Mouse (Mus musculus): ENCODE measurements around the gene Asb17. TPM values are rescaled to one million over a fixed set of nuclear protein-coding genes. Genes with fewer than 3 reads are reported as not detected.

Gene Asb17
- total and polyA plus RNA-seq, 2 experiments from 2014 or later, result 0.18 TPM; not detected in 1

DNA sequence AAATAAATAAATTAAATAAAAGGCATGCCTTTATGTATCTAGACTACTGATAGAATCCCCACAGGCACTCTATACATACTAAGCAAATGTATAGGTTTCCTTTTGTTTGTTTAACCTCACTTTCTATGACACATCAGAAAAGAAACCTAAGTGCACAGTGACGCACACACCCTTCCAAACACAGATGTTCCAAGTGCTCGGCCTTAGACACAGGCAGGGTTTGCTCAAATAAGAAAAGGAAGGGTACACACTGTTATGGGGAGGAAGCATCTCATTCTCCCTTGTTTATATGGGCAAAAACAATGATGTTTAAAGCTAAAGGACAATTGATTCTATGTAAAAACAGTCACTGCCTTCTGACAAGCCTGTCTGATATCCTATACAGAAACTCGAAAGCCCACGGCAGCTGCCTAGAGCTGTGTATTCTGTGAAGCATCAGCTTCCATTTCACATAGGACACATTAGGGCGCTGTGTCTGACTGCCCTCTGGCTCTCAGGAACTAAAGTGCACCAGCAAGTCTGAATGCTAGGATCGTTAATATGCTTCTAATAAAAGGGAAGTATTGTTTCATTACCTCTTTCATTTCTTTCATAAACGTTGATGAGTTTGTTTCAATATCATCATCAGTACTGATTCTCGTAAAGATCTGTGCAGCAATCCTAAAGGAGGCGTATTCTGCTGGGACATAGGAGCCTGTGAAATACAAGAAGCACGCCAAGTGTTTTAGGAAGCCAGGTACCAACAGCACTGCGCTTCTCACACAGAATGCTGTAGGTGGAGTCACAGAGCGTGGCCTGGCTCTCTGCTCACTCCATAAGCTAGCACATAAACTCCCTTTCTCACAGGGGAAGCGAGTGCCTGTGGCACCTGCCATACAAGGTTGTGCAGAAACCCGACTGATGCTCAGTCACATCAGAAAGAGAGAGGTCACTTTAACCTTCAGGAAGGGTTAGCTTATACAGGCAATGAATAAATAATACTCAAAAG, 23.4 kb downstream of the Asb17 start:
- Histone ChIP-seq H3K4me1 (ENCODE audit: control insufficient read depth, insufficient read depth) (no peaks in the 10 kb centered on the region), H3K4me3 (ENCODE audit: low read depth, low read length) (no peak overlapping the region), H3K27me3 (ENCODE audit: control insufficient read depth, insufficient read depth, low read length) (no peaks in the 10 kb centered on the region), H3K9me3 (replicated peaks; ENCODE audit: control insufficient read depth, low read length) (no peaks in the 10 kb centered on the region), H3K27ac (ENCODE audit: low read depth) (no peak overlapping the region), H3K36me3 (replicated peaks; ENCODE audit: control insufficient read depth, insufficient read depth, low read length) (no peaks in the 10 kb centered on the region), H3K4me2 (ENCODE audit: low read depth, low read length) (no peak overlapping the region), H3K9ac (replicated peaks; ENCODE audit: low read depth, low read length) (no peak overlapping the region)
- ATAC-seq (ENCODE audit: insufficient read depth, low read depth), result no peak; the same call in 1 of the 2 replicates
- DNase-seq (ENCODE audit: low spot score), result peak; percentile 30
- WGBS, result 69% methylated on average over 14 of the region's 14 CpGs
- peak; percentile 43 for TF ChIP-seq CTCF (IDR thresholded peaks at IDR 0.05; ENCODE audit: low read depth)
- no peak for TF ChIP-seq EP300 (IDR thresholded peaks at IDR 0.05; ENCODE audit: low read depth)

DNA sequence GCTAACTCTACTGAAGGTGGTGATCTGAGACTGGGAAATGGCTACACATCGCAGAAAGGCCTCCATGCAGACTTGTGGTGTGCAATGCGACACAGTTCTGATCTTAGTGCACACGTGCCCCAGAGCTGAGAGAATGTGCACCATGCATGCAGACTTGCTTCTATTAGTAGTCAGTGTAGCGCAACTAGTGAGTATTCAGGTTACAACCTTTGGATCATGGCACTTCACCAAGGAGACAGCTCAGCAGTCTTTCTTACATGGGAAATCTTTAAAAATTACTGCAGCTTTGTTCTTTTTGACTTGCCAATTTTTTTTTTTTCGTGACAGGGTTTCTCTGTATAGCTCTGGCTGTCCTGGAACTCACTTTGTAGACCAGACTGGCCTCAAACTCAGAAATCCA, 27.4 kb downstream of the Asb17 start:
- DNase-seq (ENCODE audit: low spot score), result no peak
- ATAC-seq (ENCODE audit: insufficient read depth, low read depth), result no peak
- Histone ChIP-seq H3K4me3 (ENCODE audit: low read depth, low read length) (no peak overlapping the region), H3K4me2 (ENCODE audit: low read depth, low read length) (no peak overlapping the region), H3K9me3 (replicated peaks; ENCODE audit: control insufficient read depth, low read length) (no peaks in the 10 kb centered on the region), H3K4me1 (ENCODE audit: control insufficient read depth, insufficient read depth) (no peaks in the 10 kb centered on the region), H3K36me3 (replicated peaks; ENCODE audit: control insufficient read depth, insufficient read depth, low read length) (no peaks in the 10 kb centered on the region), H3K27ac (ENCODE audit: low read depth) (no peak overlapping the region), H3K27me3 (ENCODE audit: control insufficient read depth, insufficient read depth, low read length) (no peaks in the 10 kb centered on the region), H3K9ac (replicated peaks; ENCODE audit: low read depth, low read length) (no peak overlapping the region)
- no peak for TF ChIP-seq CTCF (IDR thresholded peaks at IDR 0.05; ENCODE audit: low read depth)
- TF ChIP-seq EP300 (IDR thresholded peaks at IDR 0.05; ENCODE audit: low read depth), result no peak
- 80% methylated on average over 5 of the region's 5 CpGs for WGBS

DNA sequence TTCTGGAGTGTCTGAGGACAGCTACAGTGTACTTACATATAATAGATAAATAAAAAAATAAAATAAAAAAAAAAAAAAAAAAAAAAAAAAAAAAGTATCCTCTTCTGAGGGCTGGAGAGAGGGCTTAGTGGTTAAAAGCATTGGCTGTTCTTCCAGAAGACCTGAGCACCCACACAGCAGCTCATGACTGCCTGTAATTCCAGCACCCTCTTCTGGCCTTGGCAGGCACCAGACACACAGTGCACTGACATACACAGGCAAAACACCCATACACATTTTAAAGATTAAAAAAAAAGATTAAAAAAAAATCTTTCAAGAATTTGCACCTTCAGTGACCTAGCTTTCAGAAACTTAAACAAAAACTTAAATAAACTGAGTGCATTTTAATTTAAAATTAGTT, 42.3 kb downstream of the Asb17 start:
- H3K4me3 ChIP-seq (ENCODE audit: low read depth, low read length), result no peak overlapping the region
- H3K27ac ChIP-seq (ENCODE audit: low read depth), result no peak overlapping the region
- TF ChIP-seq EP300 (IDR thresholded peaks at IDR 0.05; ENCODE audit: low read depth) (no peak), CTCF (IDR thresholded peaks at IDR 0.05; ENCODE audit: low read depth) (peak; percentile 10; the same call in 1 of the 2 replicates)
- no peaks in the 10 kb centered on the region for H3K27me3 ChIP-seq (ENCODE audit: control insufficient read depth, insufficient read depth, low read length)
- no peaks in the 10 kb centered on the region for H3K4me1 ChIP-seq (ENCODE audit: control insufficient read depth, insufficient read depth)
- no peak overlapping the region for H3K9ac ChIP-seq (replicated peaks; ENCODE audit: low read depth, low read length)
- ATAC-seq (ENCODE audit: insufficient read depth, low read depth) (no peak), DNase-seq (ENCODE audit: low spot score) (no peak)
- H3K4me2 ChIP-seq (ENCODE audit: low read depth, low read length), result no peak overlapping the region
- H3K36me3 ChIP-seq (replicated peaks; ENCODE audit: control insufficient read depth, insufficient read depth, low read length), result no peaks in the 10 kb centered on the region
- no peaks in the 10 kb centered on the region for H3K9me3 ChIP-seq (replicated peaks; ENCODE audit: control insufficient read depth, low read length)

DNA sequence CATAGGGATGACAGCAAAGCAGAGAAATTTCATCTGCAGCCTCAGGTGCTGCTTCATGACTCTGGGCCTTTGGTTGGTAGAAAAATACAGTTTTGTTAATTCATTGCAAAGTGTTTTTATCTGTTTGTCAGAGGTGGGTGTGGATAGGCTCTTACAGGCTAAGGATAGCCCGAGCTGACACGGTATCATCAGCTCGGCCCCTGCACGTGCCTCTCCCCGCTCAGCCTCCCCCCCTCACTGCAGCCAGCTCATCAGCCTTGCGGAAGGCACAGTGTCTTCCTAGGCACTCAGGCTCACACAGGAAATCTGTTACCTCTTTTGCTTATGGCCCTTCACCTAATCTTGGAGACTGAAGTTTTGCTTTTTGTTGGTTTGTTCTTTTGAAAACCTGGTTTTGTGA, 44.1 kb downstream of the Asb17 start:
- DNase-seq (ENCODE audit: low spot score) (no peak), ATAC-seq (ENCODE audit: insufficient read depth, low read depth) (no peak)
- no peak for TF ChIP-seq EP300 (IDR thresholded peaks at IDR 0.05; ENCODE audit: low read depth)
- TF ChIP-seq CTCF (IDR thresholded peaks at IDR 0.05; ENCODE audit: low read depth), result no peak
- H3K4me2 ChIP-seq (ENCODE audit: low read depth, low read length), result no peak overlapping the region
- no peak overlapping the region for H3K27ac ChIP-seq (ENCODE audit: low read depth)
- 61% methylated on average over 6 of the region's 6 CpGs for WGBS
- H3K4me1 ChIP-seq (ENCODE audit: control insufficient read depth, insufficient read depth), result no peaks in the 10 kb centered on the region
- H3K9me3 ChIP-seq (replicated peaks; ENCODE audit: control insufficient read depth, low read length), result no peaks in the 10 kb centered on the region
- no peak overlapping the region for H3K4me3 ChIP-seq (ENCODE audit: low read depth, low read length)
- no peaks in the 10 kb centered on the region for H3K36me3 ChIP-seq (replicated peaks; ENCODE audit: control insufficient read depth, insufficient read depth, low read length)
- H3K27me3 ChIP-seq (ENCODE audit: control insufficient read depth, insufficient read depth, low read length), result no peaks in the 10 kb centered on the region
- H3K9ac ChIP-seq (replicated peaks; ENCODE audit: low read depth, low read length), result no peak overlapping the region

DNA sequence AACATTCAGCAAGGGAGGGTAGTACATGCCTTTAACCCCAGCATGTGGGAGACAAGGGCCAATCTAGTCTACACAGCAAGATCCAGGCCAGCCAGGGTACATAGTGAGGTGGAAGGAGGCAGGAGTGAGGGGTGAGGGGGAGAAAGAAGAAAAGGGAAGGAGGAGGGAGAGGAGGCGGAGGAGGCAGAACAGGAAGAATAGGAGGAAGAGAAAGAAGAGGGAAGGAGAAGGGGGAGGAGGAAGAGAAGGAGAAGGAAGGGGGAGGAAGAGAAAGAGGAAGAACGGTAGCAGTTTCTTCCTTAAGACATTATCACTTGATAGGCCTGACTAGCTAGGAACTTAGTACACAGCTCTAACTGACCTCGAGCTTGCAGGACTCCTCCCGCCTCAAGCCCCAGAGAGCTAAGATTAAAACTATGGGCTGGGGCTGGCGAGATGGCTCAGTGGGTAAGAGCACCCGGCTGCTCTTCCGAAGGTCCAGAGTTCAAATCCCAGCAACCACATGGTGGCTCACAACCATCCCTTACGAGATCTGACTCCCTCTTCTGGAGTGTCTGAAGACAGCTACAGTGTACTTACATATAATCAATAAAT, 45.3 kb downstream of the Asb17 start:
- no peaks in the 10 kb centered on the region for H3K4me1 ChIP-seq (ENCODE audit: control insufficient read depth, insufficient read depth)
- no peaks in the 10 kb centered on the region for H3K9me3 ChIP-seq (replicated peaks; ENCODE audit: control insufficient read depth, low read length)
- no peaks in the 10 kb centered on the region for H3K36me3 ChIP-seq (replicated peaks; ENCODE audit: control insufficient read depth, insufficient read depth, low read length)
- no peak overlapping the region for H3K4me2 ChIP-seq (ENCODE audit: low read depth, low read length)
- H3K27ac ChIP-seq (ENCODE audit: low read depth), result no peak overlapping the region
- H3K4me3 ChIP-seq (ENCODE audit: low read depth, low read length), result no peak overlapping the region
- DNase-seq (ENCODE audit: low spot score) (no peak), ATAC-seq (ENCODE audit: insufficient read depth, low read depth) (no peak)
- TF ChIP-seq CTCF (IDR thresholded peaks at IDR 0.05; ENCODE audit: low read depth) (no peak), EP300 (IDR thresholded peaks at IDR 0.05; ENCODE audit: low read depth) (no peak)
- WGBS, result 64% methylated on average over 7 of the region's 8 CpGs
- no peaks in the 10 kb centered on the region for H3K27me3 ChIP-seq (ENCODE audit: control insufficient read depth, insufficient read depth, low read length)
- no peak overlapping the region for H3K9ac ChIP-seq (replicated peaks; ENCODE audit: low read depth, low read length)
